Mouse (Mus musculus): ENCODE data around the gene Vmn1r159.
"Not testable (repeated sequence)": the region's sequence is repeated elsewhere in the genome, so short reads cannot be mapped to it uniquely, and the experiment has no call there.

The Vmn1r159 gene

DNA sequence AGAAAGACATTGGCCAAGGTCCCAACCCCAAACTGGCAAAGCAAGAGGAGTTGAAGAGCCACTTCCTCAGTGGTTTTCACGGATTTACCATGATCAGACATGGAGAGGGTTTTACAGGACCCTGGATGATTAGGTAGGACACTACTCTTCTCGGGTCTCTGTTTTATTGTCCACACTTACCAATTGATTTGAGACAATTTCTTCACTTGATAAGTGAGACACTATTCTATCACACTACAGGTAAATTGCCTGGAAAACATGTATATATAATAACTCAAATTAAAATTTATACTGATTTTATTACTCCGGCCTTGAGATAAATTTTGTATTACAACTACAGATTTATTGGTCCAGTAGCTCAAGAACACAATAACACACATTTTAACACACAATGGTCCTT lies at the start of gene Vmn1r159:
TSS of gene Vmn1r159 (minus strand) at position 101 of the 400 bp plus-strand sequence.
- not testable (repeated sequence) for DNase-seq (ENCODE audit: low read depth, low spot score)

GRCm38 (mm10) chr7:22870924-22871323 lies 27.5 kb upstream of the Vmn1r159 start, which contains the start of gene Vmn1r160:
Gene Vmn1r160, plus strand, starts transcription at chr7:22871224.
- not testable (repeated sequence) for DNase-seq (ENCODE audit: low read depth, low spot score)

Measured in CD4-positive helper T cell, adult 2 months (primary cell).